Mouse (Mus musculus) MEL (cell line): ENCODE measurements around the gene Creb3l1. TPM values are rescaled to one million over a fixed set of nuclear protein-coding genes. Genes with fewer than 3 reads are reported as not detected.

Experiments used
- DNase-seq: peaks from one replicate; pipeline ENCODE4 v3.0.0; 2011; ENCODE audit warnings: low read depth, low spot score
- H3K27ac ChIP-seq: 2 replicates; pipeline ENCODE4 v1.5.1; 2012; ENCODE audit warnings: low read depth, mild to moderate bottlenecking, control low read depth, low read length, moderate library complexity; ENCODE audit not compliant: control insufficient read depth
- H3K27me3 ChIP-seq, 2 experiments: fragments of 150-350 bp in 1 of 2; sonication (generic) in 1 of 2; 2 replicates each; pipeline ENCODE4 v1.6.1; 2012; ENCODE audit warnings: low read length in 2 of 2, mild to moderate bottlenecking in 2 of 2, improper control_type of control experiment in 1 of 2, moderate library complexity in 1 of 2; ENCODE audit not compliant: insufficient read depth in 2 of 2, control insufficient read depth in 1 of 2
- H3K36me3 ChIP-seq, 2 experiments: 2 replicates each; pipeline ENCODE4 v1.6.1; 2012 to 2014; ENCODE audit warnings: low read length in 2 of 2, improper control_type of control experiment in 1 of 2, inconsistent platforms in 1 of 2, mild to moderate bottlenecking in 1 of 2; ENCODE audit not compliant: insufficient read depth in 2 of 2, control insufficient read depth in 1 of 2
- H3K4me1 ChIP-seq, 2 experiments: fragments of 150-350 bp in 1 of 2; sonication (generic) in 1 of 2; 2 replicates each; pipeline ENCODE4 v1.6.1; 2012; ENCODE audit warnings: low read length in 2 of 2, improper control_type of control experiment in 1 of 2, mild to moderate bottlenecking in 1 of 2; ENCODE audit not compliant: insufficient read depth in 2 of 2, control insufficient read depth in 1 of 2
- H3K4me3 ChIP-seq, 2 experiments: fragments of 150-350 bp in 1 of 2; sonication (generic) in 1 of 2; 2 replicates each; pipeline ENCODE4 v1.5.1; 2012; ENCODE audit warnings: low read depth in 2 of 2, low read length in 2 of 2, mild to moderate bottlenecking in 2 of 2, moderate library complexity in 2 of 2, control low read depth in 1 of 2, improper control_type of control experiment in 1 of 2; ENCODE audit not compliant: control insufficient read depth in 1 of 2, insufficient read depth in 1 of 2
- H3K79me2 ChIP-seq: 2 replicates; pipeline ENCODE4 v1.6.1; 2012; ENCODE audit warnings: mild to moderate bottlenecking, low read length, moderate library complexity; ENCODE audit not compliant: control insufficient read depth, poor library complexity, insufficient read depth
- H3K9ac ChIP-seq: 2 replicates; pipeline ENCODE4 v1.6.1; 2012; ENCODE audit warnings: low read depth, mild to moderate bottlenecking, control low read depth, low read length, moderate library complexity; ENCODE audit not compliant: control insufficient read depth, poor library complexity, severe bottlenecking
- H3K9me3 ChIP-seq: fragments of 150-350 bp; sonication (generic); replicated peaks from 2 replicates; pipeline ENCODE4 v1.6.1; 2012; ENCODE audit warnings: mild to moderate bottlenecking, low read length, improper control_type of control experiment, moderate library complexity; ENCODE audit not compliant: insufficient read depth
- E2F4 ChIP-seq: IDR thresholded peaks from 2 replicates; pipeline ENCODE4 v1.6.1; 2011; ENCODE audit warnings: low read depth, low read length, improper control_type of control experiment, borderline replicate concordance
- EP300 ChIP-seq, 2 experiments: IDR thresholded peaks; 2 replicates each; pipeline ENCODE4 v1.6.1; 2011; ENCODE audit warnings: improper control_type of control experiment in 2 of 2, low read length in 2 of 2, low read depth in 1 of 2, mild to moderate bottlenecking in 1 of 2
- KAT2A ChIP-seq: conservative IDR thresholded peaks from 2 replicates; pipeline ENCODE4 v1.6.1; 2012; ENCODE audit warnings: low read depth, low read length, improper control_type of control experiment, inconsistent platforms
- MEF2A ChIP-seq: IDR thresholded peaks from 2 replicates; pipeline ENCODE4 v1.6.1; 2014; ENCODE audit warnings: low read depth, mild to moderate bottlenecking, inconsistent platforms, low read length, improper control_type of control experiment; ENCODE audit not compliant: poor library complexity, insufficient replicate concordance, severe bottlenecking; ENCODE audit errors: extremely low read depth
- POLR2A ChIP-seq, 2 experiments: IDR thresholded peaks; 2 replicates each; pipeline ENCODE4 v1.6.1; 2011 to 2012; ENCODE audit warnings: low read length in 2 of 2, mild to moderate bottlenecking in 2 of 2, control low read depth in 1 of 2, improper control_type of control experiment in 1 of 2, low read depth in 1 of 2, moderate library complexity in 1 of 2; ENCODE audit not compliant: control insufficient read depth in 1 of 2, insufficient read depth in 1 of 2, poor library complexity in 1 of 2
- POLR2AphosphoS2 ChIP-seq: IDR thresholded peaks from 2 replicates; pipeline ENCODE4 v1.6.1; 2011; ENCODE audit warnings: low read length, improper control_type of control experiment
- RAD21 ChIP-seq: IDR thresholded peaks from 2 replicates; pipeline ENCODE4 v1.6.1; 2011; ENCODE audit warnings: mild to moderate bottlenecking, low read depth, low read length, improper control_type of control experiment
- SIN3A ChIP-seq: IDR thresholded peaks from 2 replicates; pipeline ENCODE4 v1.6.1; 2012; ENCODE audit warnings: low read length, improper control_type of control experiment, inconsistent platforms
- TCF12 ChIP-seq: IDR thresholded peaks from 2 replicates; pipeline ENCODE4 v1.6.1; 2014; ENCODE audit warnings: low read depth, mild to moderate bottlenecking, inconsistent platforms, low read length, improper control_type of control experiment, moderate library complexity
- UBTF ChIP-seq: IDR thresholded peaks from 2 replicates; pipeline ENCODE4 v1.6.1; 2012; ENCODE audit warnings: low read depth, mild to moderate bottlenecking, inconsistent platforms, low read length, improper control_type of control experiment, moderate library complexity, borderline replicate concordance; ENCODE audit not compliant: insufficient read depth
- USF1 ChIP-seq: IDR thresholded peaks from 2 replicates; pipeline ENCODE4 v1.6.1; 2014; ENCODE audit warnings: low read depth, mild to moderate bottlenecking, inconsistent platforms, low read length, improper control_type of control experiment, moderate library complexity
- USF2 ChIP-seq, 2 experiments: IDR thresholded peaks; 2 replicates each; pipeline ENCODE4 v1.6.1; 2011 to 2012; ENCODE audit warnings: improper control_type of control experiment in 2 of 2, low read length in 2 of 2, borderline replicate concordance in 1 of 2, inconsistent platforms in 1 of 2, low read depth in 1 of 2, mild to moderate bottlenecking in 1 of 2; ENCODE audit not compliant: insufficient read depth in 1 of 2
- ZKSCAN1 ChIP-seq: IDR thresholded peaks from 2 replicates; pipeline ENCODE4 v1.6.1; 2012; ENCODE audit warnings: low read depth, mild to moderate bottlenecking, inconsistent platforms, low read length, improper control_type of control experiment, moderate library complexity
- ZNF384 ChIP-seq: IDR thresholded peaks from 2 replicates; pipeline ENCODE4 v1.6.1; 2012; ENCODE audit warnings: low read depth, mild to moderate bottlenecking, inconsistent platforms, low read length, improper control_type of control experiment
- polyA plus RNA-seq, 2 experiments: library from polyadenylated mRNA; stranded (reverse) in 1 of 2; unstranded in 1 of 2; fragments of >175 nt in 1 of 2; fragments of >200 nt in 1 of 2; gene quantifications; 2 replicates each; pipeline versions ENCODE4 v1.2.1 to v1.2.4; 2012; ENCODE audit warnings: low replicate concordance in 2 of 2, low read depth in 1 of 2; ENCODE audit not compliant: insufficient read length in 2 of 2, insufficient read depth in 1 of 2, missing spikeins in 1 of 2
- total RNA-seq: library from RNA; depleted of rRNA; stranded (reverse); fragments of 300-350 nt; gene quantifications from 2 replicates; pipeline ENCODE4 v1.2.3, GENCODE M21; 2012

The Creb3l1 gene
- total and polyA plus RNA-seq, 3 experiments: 0.12 to 9.1 TPM; not detected in 1

DNA sequence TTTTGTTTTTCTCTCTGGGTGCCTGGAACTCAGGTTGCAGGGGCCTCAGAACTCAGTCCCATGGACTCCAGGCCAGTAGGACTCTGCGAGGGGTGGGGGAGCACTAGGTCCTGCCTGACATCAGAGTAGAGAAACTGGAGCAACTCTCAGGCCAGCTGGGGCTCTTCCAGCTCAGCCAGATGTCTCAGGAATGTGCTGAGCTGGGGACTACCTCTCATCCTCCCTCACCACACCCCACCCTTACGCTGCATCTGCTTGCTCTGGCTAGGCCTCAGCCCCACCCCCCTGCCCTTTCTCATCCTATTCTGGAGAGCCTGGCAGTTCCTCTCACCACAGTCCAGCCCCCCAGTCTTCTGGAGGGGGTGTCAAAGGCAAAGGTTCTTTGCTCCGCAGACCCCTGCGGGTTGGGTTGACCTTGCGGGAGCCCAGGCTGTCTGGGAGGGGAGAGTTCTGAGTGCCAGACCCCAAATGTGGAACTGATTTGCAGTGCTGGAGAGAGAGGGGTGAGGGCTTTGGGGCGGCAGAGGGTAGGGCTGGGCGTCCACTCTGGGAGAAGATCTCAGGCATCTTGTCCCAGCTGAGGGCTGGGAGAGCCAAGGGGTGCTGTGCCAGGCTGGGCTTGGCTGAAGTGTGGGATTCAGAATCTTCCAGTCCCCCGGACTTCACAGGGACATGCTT, 11.4 kb downstream of the Creb3l1 start:
- H3K27ac ChIP-seq: no peak overlapping the region
- H3K27me3 ChIP-seq: no peaks in the 10 kb centered on the region
- H3K4me3 ChIP-seq: no peak overlapping the region
- H3K4me1 ChIP-seq: 0 out of 4 replicates have a peak, but pooled peaks cover 0 to 3% of the 10 kb centered on the region in 2 experiments
- no peaks in the 10 kb centered on the region for H3K36me3 ChIP-seq
- no peaks in the 10 kb centered on the region for H3K79me2 ChIP-seq
- TF ChIP-seq SIN3A: no peak
- TF ChIP-seq E2F4: no peak
- TF ChIP-seq POLR2AphosphoS2: no peak
- no peak for TF ChIP-seq EP300 (IDR thresholded peaks at IDR 0.05; ENCODE audit: low read depth in 1 of 2, low read length in 2 of 2)
- TF ChIP-seq TCF12: no peak
- TF ChIP-seq POLR2A (IDR thresholded peaks at IDR 0.05; ENCODE audit: control insufficient read depth in 1 of 2, insufficient read depth in 1 of 2, low read depth in 1 of 2, low read length in 2 of 2, poor library complexity in 1 of 2): no peak
- no peak for TF ChIP-seq USF1
- TF ChIP-seq MEF2A: no peak
- TF ChIP-seq KAT2A: no peak
- TF ChIP-seq UBTF: no peak
- no peak for TF ChIP-seq ZNF384
- DNase-seq: no peak
- no peaks in the 10 kb centered on the region for H3K9me3 ChIP-seq
- no peak overlapping the region for H3K9ac ChIP-seq

DNA sequence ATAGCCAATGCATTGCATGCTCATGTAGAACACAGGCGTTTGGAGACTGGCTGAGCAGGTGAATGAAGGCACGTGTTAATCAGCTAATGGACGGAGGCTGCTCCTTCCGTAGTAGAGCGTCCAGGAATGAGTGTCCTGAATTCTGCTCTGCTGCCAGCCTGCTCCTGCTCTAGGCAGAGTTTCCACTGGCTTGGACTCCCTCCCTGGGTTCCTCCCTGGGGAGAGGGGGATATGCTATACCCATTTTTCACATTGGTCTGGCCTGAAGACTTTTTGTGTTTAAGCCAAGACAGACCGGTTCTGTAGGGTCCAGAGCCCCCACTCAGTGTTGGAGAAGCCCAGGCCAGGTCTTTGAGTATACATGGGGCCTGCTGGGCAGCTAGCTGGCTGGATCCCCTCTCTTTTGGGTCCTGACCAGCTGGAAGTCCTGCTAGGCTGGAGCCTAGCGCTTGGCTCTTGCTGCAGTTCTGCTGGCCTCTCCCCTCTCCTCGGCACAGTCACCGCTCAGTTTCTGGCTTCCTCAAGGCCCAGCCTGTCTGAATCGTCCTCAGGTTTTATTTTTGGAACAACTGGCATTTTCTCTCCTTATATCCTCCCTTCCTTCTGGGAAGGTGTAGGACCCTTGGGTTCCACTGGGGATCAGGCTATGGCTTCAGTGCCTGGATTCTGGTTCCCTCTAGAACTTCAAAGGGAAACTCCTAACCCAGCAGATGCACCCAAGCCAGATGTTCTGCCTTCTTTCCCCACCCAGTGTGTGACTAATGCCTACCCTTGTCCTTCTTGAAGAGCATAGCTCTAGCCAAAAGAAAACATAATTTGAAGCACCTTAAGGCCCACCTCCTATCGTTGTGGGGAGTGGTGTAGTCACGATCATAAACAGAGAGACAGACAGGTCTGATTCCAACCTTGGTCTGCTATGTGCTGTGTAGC, 12.6 kb downstream of the Creb3l1 start:
- no peaks in the 10 kb centered on the region for H3K79me2 ChIP-seq
- H3K27ac ChIP-seq: no peak overlapping the region
- H3K27me3 ChIP-seq: no peaks in the 10 kb centered on the region
- DNase-seq: no peak
- no peak overlapping the region for H3K4me3 ChIP-seq
- no peaks in the 10 kb centered on the region for H3K9me3 ChIP-seq
- no peak overlapping the region for H3K9ac ChIP-seq
- no peak for TF ChIP-seq RAD21
- TF ChIP-seq ZKSCAN1: no peak
- TF ChIP-seq USF2 (IDR thresholded peaks at IDR 0.05; ENCODE audit: borderline replicate concordance in 1 of 2, insufficient read depth in 1 of 2, low read depth in 1 of 2, low read length in 2 of 2): no peak
- TF ChIP-seq EP300 (IDR thresholded peaks at IDR 0.05; ENCODE audit: low read depth in 1 of 2, low read length in 2 of 2): no peak
- TF ChIP-seq ZNF384: no peak
- H3K4me1 ChIP-seq: peaks cover 0 to 5% of the 10 kb centered on the region in 2 experiments; a peak in 3 of 4 replicates
- H3K36me3 ChIP-seq: peaks cover 0 to 2% of the 10 kb centered on the region in 2 experiments; a peak in 2 of 4 replicates
